Mouse (Mus musculus) thymus, postnatal 36 days (tissue): ENCODE measurements around the gene Olfr1280.
"Not testable (repeated sequence)": the region's sequence is repeated elsewhere in the genome, so short reads cannot be mapped to it uniquely, and the experiment has no call there.

Experiments
- DNase-seq, 2 experiments: peaks; one replicate each; pipeline ENCODE4 v3.0.0; 2022; ENCODE audit warnings: mixed read lengths in 2 of 2

Olfr1280 gene

DNA sequence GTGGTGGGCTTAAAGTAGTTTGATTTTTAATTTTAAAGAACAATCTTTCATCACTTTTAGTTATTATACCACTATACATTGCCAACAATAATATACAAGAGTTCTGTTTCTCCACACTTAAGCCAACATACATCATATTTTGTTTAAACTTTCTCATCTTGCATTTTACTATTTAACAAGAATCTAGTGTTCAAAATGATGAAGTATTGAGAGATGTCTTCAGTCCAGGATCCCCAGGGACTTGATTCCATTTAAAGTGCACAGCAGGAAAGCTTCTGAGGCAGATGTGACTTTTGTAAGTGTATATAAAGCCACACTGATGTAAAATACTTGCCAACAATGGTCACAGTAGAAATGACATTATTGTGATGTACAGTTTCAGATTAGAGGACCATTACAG, at the start of gene Olfr1280:
Gene Olfr1280 (plus strand): TSS at position 301 of the 400 bp plus-strand sequence.
- DNase-seq = no peak

DNA sequence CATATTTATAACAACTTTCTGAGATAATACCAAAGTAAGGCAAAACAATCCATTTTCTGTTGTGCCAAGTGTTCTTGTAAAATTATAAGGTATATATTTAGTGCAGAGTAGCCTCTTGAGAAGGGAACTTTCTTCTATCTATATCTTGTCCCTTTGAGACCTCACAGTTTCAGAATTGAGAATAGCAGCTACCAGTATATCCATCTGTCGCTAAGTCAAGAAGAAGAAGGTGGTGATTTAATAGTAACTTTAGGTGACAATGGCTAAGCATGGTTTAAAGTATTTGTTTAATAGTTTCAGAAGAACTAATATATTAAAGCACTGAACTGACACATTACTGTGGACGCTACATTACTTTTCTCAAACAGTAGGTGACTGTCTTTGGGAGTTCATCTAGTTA, 39.8 kb upstream of the Olfr1280 start, which contains the start of gene Olfr1277:
Gene Olfr1277 (minus strand): TSS at position 101 of the 400 bp plus-strand sequence.
- DNase-seq = no peak

GRCm38 (mm10) chr2:111289836-111290235, 24.0 kb upstream of the Olfr1280 start, which contains the start of gene Olfr1278:
Gene Olfr1278 (plus strand): TSS chr2:111290136.
- DNase-seq = no peak

DNA sequence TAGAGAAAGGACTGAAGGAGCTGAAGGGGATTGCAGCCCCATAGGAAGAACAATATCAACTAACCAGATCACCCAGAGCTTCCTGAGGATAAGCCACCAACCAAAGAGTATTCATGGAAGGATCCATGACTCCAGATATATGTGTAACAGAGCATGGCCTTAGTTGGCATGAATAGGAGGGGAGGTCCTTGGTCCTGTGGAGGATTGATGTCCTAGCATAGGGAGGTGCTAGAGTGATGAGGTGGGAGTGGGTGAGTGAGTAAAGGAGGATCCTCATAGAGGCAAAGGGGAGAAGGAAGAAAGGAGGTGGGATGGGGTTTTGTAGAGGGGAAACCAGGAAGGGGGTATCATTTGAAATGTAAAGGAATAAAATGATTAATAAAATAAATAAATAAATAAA, 15.3 kb upstream of the Olfr1280 start:
- DNase-seq = no peak

DNA sequence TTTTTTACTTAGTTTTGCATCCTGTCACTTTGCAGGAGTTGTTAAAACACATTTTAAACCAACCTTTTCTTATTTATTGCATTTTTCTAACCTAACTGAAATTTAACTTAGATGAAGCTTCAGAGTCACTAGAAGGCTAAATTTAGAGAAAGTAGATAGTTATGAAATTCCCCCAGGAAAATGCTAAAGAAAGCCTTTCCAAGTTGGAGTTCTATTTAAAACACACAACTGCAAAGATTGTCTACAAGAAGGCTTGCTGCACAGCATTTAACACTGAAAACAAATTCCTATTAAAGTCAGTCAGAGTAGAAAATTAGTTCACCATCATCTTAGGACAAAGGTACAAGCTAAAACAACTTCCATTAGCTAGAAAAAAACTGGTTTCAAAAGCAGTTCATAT, 13.4 kb upstream of the Olfr1280 start, which contains the start of gene Olfr1279:
Gene Olfr1279 (plus strand): TSS at position 262 of the 400 bp plus-strand sequence.
- DNase-seq = no peak

DNA sequence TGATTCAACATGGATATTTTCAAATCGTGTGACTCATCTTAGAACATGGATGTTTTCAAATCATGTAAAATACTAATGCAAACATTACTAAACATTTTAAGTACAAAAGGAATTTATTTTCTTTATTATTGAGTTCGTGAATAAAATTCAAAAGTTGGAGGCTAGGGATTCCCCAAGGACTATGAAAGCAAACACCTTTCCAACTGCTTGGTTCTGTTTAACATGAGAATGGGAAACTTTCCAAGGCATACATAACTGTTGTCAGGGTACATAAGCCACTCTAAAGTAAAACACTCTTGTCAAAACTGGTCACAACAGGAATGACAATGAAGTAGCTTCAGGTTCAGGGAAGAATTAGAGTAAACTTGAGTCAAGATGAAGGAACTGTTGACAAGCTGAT, 12.4 kb downstream of the Olfr1280 start, which contains the start of gene Olfr1281:
Gene Olfr1281 (plus strand): TSS at position 301 of the 400 bp plus-strand sequence.
- DNase-seq = no peak

- DNase-seq = not testable (repeated sequence)
These were observed 19.9 kb downstream of the Olfr1280 start for GRCm38 (mm10) chr2:111333721-111334120.

- no peak for DNase-seq
These were observed 22.2 kb downstream of the Olfr1280 start, which contains the start of gene Olfr1282 for GRCm38 (mm10) chr2:111335976-111336375. Gene Olfr1282 (minus strand): TSS chr2:111336076.

- no peak for DNase-seq
These were observed 52.7 kb downstream of the Olfr1280 start, which contains the start of gene Olfr1283 for GRCm38 (mm10) chr2:111366490-111366889. Gene Olfr1283 (plus strand): TSS chr2:111366790.

- no peak for DNase-seq
These were observed 61.4 kb downstream of the Olfr1280 start, which contains the start of gene Olfr1284 for GRCm38 (mm10) chr2:111375222-111375621. Gene Olfr1284 (plus strand): TSS chr2:111375522.
